Mouse (Mus musculus): ENCODE measurements at regions not wholly inside any gene's neighbourhood (a gene's known extent, or its start where the extent isn't known, plus 50 kb on each side); places are given as distances from the start of the nearest gene placed in this dataset.
A peak's percentile ranks its signal among the peaks of the same experiment; 100 is the strongest.

DNA sequence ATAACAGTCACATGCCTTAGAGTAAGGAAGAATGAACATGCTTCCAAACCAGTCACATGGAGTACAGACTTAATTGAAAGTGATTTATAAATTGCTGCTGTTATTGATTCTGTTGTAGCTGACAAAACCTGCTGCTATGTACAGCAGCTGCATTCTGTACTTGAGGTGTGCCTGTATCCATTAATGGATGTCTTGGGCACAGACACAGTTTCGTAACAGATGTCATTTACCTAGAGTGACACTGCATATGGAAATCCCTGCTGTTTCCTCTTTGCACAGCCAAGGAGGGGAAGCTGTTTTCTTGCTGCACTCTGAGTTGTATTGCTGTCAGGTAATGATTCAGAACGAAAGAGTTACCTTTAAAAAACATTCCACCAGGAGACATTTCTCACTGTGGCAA lies 828.9 kb upstream of the Rag2 start:
- DNase-seq (ENCODE audit: low spot score) (peak; percentile 18), ATAC-seq (peak; percentile 26; the same call in 1 of the 2 replicates)

DNA sequence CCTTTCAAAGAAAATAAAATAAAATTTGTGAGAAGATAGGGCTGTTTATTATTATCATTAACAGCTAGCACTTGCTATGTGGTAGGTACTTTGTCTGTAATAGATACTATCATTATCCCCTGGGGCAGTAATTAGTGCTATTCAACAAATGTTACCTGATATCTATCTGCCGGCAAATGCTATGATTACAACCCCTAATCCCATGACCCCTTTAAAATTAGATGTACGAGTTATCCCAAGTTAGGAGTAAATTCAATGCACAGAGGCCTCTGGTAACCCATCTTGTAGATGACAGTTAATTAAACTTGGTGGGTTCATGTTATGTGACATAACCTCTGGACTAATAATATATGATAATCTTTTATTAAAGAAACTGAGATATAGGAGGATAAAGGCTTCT lies 827.7 kb upstream of the Rag2 start:
- DNase-seq (ENCODE audit: low spot score) (no peak), ATAC-seq (no peak)
- 60% methylated on average over 2 of the region's 2 CpGs for WGBS
- Histone ChIP-seq H3K27me3 (replicated peaks; ENCODE audit: control insufficient read depth, insufficient read depth, low read length) (no peaks in the 10 kb centered on the region), H3K9ac (ENCODE audit: low read length) (no peak overlapping the region), H3K4me2 (ENCODE audit: low read length) (no peak overlapping the region), H3K9me3 (replicated peaks; ENCODE audit: control insufficient read depth, low read length) (no peaks in the 10 kb centered on the region), H3K36me3 (ENCODE audit: control insufficient read depth, insufficient read depth, low read length) (no peaks in the 10 kb centered on the region), H3K4me3 (ENCODE audit: low read depth, low read length) (no peak overlapping the region), H3K4me1 (ENCODE audit: control insufficient read depth, insufficient read depth, low read length) (no peaks in the 10 kb centered on the region), H3K27ac (ENCODE audit: low read depth, low read length) (no peak overlapping the region)

More for the DNA sequence above, 828.9 kb upstream of the Rag2 start:
- no peak overlapping the region for H3K4me3 ChIP-seq (ENCODE audit: low read depth, low read length)
- H3K27ac ChIP-seq (ENCODE audit: low read depth, low read length): no peak overlapping the region
- H3K27me3 ChIP-seq (replicated peaks; ENCODE audit: control insufficient read depth, insufficient read depth, low read length): no peaks in the 10 kb centered on the region
- H3K36me3 ChIP-seq (ENCODE audit: control insufficient read depth, insufficient read depth, low read length): no peaks in the 10 kb centered on the region
- no peak overlapping the region for H3K9ac ChIP-seq (ENCODE audit: low read length)
- no peaks in the 10 kb centered on the region for H3K9me3 ChIP-seq (replicated peaks; ENCODE audit: control insufficient read depth, low read length)
- no peaks in the 10 kb centered on the region for H3K4me1 ChIP-seq (ENCODE audit: control insufficient read depth, insufficient read depth, low read length)
- 70% methylated on average over 2 of the region's 2 CpGs for WGBS
- no peak overlapping the region for H3K4me2 ChIP-seq (ENCODE audit: low read length)

DNA sequence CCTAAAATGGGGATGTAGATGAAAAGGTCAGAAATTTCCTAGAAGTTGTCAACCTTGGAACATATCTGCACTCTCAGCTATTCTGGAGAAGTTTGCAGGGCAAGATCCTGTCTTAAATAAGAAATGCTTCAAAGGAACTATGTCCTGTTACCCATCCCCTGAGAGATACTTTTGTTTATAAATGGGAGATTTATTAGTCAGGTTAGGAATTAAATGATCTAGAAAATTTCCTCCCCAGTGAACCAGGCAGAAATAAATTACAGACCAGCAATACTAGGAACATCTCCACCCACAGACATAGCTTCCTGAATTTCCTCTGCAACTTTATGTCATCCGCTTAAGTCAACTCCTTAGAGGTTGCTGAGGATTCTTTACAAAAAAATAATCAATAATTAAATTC lies 827.0 kb upstream of the Rag2 start:
- Histone ChIP-seq H3K4me2 (ENCODE audit: low read length) (no peak overlapping the region), H3K4me3 (ENCODE audit: low read depth, low read length) (no peak overlapping the region), H3K27me3 (replicated peaks; ENCODE audit: control insufficient read depth, insufficient read depth, low read length) (no peaks in the 10 kb centered on the region), H3K9ac (ENCODE audit: low read length) (no peak overlapping the region), H3K36me3 (ENCODE audit: control insufficient read depth, insufficient read depth, low read length) (no peaks in the 10 kb centered on the region), H3K27ac (ENCODE audit: low read depth, low read length) (no peak overlapping the region), H3K9me3 (replicated peaks; ENCODE audit: control insufficient read depth, low read length) (no peaks in the 10 kb centered on the region), H3K4me1 (ENCODE audit: control insufficient read depth, insufficient read depth, low read length) (no peaks in the 10 kb centered on the region)
- DNase-seq (ENCODE audit: low spot score): no peak
- 100% methylated on average over 1 of the region's 1 CpGs for WGBS
- ATAC-seq: no peak

DNA sequence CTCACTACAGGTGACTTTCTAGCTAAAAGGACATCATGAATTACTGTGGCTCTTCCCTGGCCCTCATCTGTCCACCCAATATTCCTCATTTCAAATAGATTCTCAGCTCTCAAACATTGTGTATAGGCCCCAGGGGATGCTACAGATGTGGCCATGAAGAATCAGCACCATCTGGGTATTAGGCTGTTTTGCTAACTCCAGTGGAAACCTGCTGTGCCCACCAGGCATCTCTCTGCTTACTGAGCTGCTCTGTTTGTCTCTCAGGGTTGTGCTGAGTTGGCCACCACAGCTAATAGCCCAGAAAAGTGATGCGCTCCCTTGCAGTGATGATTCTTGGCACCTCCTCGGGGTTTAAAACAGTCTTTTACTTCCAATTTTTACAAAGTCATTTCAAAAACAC lies 812.0 kb upstream of the Rag2 start:
- Histone ChIP-seq H3K27ac (ENCODE audit: low read depth, low read length) (no peak overlapping the region), H3K4me3 (ENCODE audit: low read depth, low read length) (no peak overlapping the region), H3K4me2 (ENCODE audit: low read length) (no peak overlapping the region), H3K36me3 (ENCODE audit: control insufficient read depth, insufficient read depth, low read length) (no peaks in the 10 kb centered on the region), H3K9me3 (replicated peaks; ENCODE audit: control insufficient read depth, low read length) (no peaks in the 10 kb centered on the region), H3K9ac (ENCODE audit: low read length) (no peak overlapping the region), H3K27me3 (replicated peaks; ENCODE audit: control insufficient read depth, insufficient read depth, low read length) (no peaks in the 10 kb centered on the region), H3K4me1 (ENCODE audit: control insufficient read depth, insufficient read depth, low read length) (no peaks in the 10 kb centered on the region)
- 89% methylated on average over 2 of the region's 2 CpGs for WGBS
- DNase-seq (ENCODE audit: low spot score): no peak
- ATAC-seq: no peak

DNA sequence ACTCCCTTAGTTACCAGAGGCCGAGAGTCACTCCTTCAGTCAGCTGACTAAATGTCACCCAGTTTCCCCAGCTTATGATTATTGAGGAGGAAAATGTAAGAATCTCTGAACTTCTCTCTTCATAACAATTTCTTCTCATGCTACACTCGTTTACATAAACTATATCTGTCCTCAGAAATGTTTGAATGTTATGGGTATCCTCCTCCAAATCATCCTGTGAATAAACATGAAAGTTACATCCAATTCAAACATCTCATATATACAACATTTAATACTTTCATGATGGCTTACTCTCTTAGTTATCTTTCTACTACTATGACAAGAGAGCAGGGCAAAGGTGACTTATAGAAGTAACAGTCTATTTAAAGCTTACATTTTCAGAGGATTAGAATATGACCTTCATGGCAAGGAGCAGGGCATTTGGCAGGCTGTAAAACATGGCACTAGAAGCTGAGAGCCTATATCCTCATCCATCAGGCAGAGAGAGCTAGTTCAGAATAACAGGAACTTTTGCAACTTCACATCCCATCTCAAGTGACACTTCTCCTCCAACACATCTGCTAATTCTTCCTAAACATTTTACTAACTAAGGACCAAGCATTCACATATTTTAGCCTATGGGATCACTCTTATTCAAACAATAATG lies 809.8 kb upstream of the Rag2 start:
- no peak for ATAC-seq
- no peaks in the 10 kb centered on the region for H3K36me3 ChIP-seq (ENCODE audit: control insufficient read depth, insufficient read depth, low read length)
- H3K27me3 ChIP-seq (replicated peaks; ENCODE audit: control insufficient read depth, insufficient read depth, low read length): no peaks in the 10 kb centered on the region
- no peak overlapping the region for H3K27ac ChIP-seq (ENCODE audit: low read depth, low read length)
- H3K4me3 ChIP-seq (ENCODE audit: low read depth, low read length): no peak overlapping the region
- H3K9ac ChIP-seq (ENCODE audit: low read length): no peak overlapping the region
- H3K9me3 ChIP-seq (replicated peaks; ENCODE audit: control insufficient read depth, low read length): no peaks in the 10 kb centered on the region
- 70% methylated on average over 2 of the region's 2 CpGs for WGBS
- H3K4me1 ChIP-seq (ENCODE audit: control insufficient read depth, insufficient read depth, low read length): no peaks in the 10 kb centered on the region
- no peak for DNase-seq (ENCODE audit: low spot score)
- H3K4me2 ChIP-seq (ENCODE audit: low read length): no peak overlapping the region

DNA sequence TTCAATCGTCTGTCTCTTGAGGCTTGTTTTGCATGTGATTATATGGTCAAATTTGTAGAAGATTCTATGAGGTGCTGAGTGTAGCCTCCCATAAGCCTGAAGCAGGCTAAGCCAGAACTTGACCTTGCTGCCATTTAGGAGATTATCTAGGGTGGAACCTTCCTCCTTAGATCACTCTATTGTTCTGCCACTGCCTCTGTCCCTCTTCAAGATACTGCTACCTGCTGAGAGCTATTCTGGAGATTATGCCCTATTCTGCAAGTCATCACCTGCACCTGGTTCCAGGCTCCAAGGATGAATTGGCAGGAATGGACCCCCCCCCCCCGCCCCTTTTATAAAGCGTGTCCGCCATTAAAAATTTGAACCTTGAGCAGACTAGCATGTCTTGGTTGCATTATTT lies 790.5 kb upstream of the Rag2 start:
- DNase-seq (ENCODE audit: low spot score) (no peak), ATAC-seq (no peak)
- Histone ChIP-seq H3K27ac (ENCODE audit: low read depth, low read length) (no peak overlapping the region), H3K4me1 (ENCODE audit: control insufficient read depth, insufficient read depth, low read length) (no peaks in the 10 kb centered on the region), H3K4me2 (ENCODE audit: low read length) (no peak overlapping the region), H3K4me3 (ENCODE audit: low read depth, low read length) (no peak overlapping the region), H3K9ac (ENCODE audit: low read length) (no peak overlapping the region), H3K36me3 (ENCODE audit: control insufficient read depth, insufficient read depth, low read length) (no peaks in the 10 kb centered on the region), H3K27me3 (replicated peaks; ENCODE audit: control insufficient read depth, insufficient read depth, low read length) (no peaks in the 10 kb centered on the region), H3K9me3 (replicated peaks; ENCODE audit: control insufficient read depth, low read length) (no peaks in the 10 kb centered on the region)
- 82% methylated on average over 4 of the region's 4 CpGs for WGBS

DNA sequence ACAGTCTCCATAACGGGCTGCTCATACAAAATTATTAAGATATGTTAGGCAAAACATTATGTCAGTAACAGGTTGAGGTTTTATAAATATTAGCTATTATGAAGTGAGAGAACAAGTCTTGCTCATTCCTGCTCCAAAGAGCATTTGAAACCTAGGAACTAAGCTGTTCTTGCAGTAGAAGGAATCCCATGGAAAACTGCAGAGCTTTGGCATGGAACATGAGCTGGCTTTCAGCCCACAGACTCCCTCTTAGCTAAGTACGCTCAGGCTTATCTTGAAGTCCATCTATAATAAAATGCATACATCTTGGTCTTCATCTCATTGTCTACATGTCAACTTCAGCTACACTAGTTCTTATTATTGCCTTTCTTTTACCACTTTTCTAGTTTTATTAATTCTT lies 766.7 kb upstream of the Rag2 start:
- WGBS: 79% methylated on average over 2 of the region's 2 CpGs
- Histone ChIP-seq H3K4me2 (ENCODE audit: low read length) (no peak overlapping the region), H3K9me3 (replicated peaks; ENCODE audit: control insufficient read depth, low read length) (no peaks in the 10 kb centered on the region), H3K4me3 (ENCODE audit: low read depth, low read length) (no peak overlapping the region), H3K36me3 (ENCODE audit: control insufficient read depth, insufficient read depth, low read length) (no peaks in the 10 kb centered on the region), H3K27me3 (replicated peaks; ENCODE audit: control insufficient read depth, insufficient read depth, low read length) (no peaks in the 10 kb centered on the region), H3K27ac (ENCODE audit: low read depth, low read length) (no peak overlapping the region), H3K4me1 (ENCODE audit: control insufficient read depth, insufficient read depth, low read length) (no peaks in the 10 kb centered on the region), H3K9ac (ENCODE audit: low read length) (no peak overlapping the region)
- ATAC-seq: no peak
- DNase-seq (ENCODE audit: low spot score): no peak

DNA sequence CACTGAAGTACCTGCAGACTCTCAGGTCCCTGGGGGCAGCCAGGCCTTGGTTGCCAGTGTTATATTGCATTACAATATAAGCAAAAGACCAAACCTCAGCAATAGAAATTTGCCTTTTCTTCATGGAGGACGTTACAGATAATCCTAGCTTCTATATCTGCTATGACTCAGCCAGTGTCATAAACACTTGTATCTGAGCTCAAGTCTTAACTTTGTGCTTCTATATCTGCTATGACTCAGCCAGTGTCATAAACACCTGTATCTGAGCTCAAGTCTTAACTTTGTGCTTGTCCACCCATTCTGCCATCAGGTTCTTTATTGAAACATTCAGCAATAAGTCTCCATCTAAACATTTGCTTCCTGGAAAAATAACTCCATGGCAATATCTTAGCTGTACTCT lies 759.0 kb upstream of the Rag2 start:
- Histone ChIP-seq H3K27ac (ENCODE audit: low read depth, low read length) (no peak overlapping the region), H3K36me3 (ENCODE audit: control insufficient read depth, insufficient read depth, low read length) (no peaks in the 10 kb centered on the region), H3K4me2 (ENCODE audit: low read length) (no peak overlapping the region), H3K9me3 (replicated peaks; ENCODE audit: control insufficient read depth, low read length) (no peaks in the 10 kb centered on the region), H3K27me3 (replicated peaks; ENCODE audit: control insufficient read depth, insufficient read depth, low read length) (no peaks in the 10 kb centered on the region), H3K4me3 (ENCODE audit: low read depth, low read length) (no peak overlapping the region), H3K4me1 (ENCODE audit: control insufficient read depth, insufficient read depth, low read length) (no peaks in the 10 kb centered on the region), H3K9ac (ENCODE audit: low read length) (no peak overlapping the region)
- WGBS: 78% methylated on average over 1 of the region's 1 CpGs
- DNase-seq (ENCODE audit: low spot score) (no peak), ATAC-seq (no peak)
